Mouse (Mus musculus) erythroblast, adult 5-6 weeks (primary cell): Measurements from ENCODE around the gene Olfr272. TPM values are rescaled to one million over a fixed set of nuclear protein-coding genes. Genes with fewer than 3 reads are reported as not detected.

Experiments used
- ATAC-seq: replicated peaks from 2 replicates; pipeline ENCODE4 v1.8.0; 2016; ENCODE audit warnings: moderate number of reproducible peaks, mild to moderate bottlenecking, moderate TSS enrichment, inconsistent platforms; ENCODE audit not compliant: poor library complexity, low FRiP score, severe bottlenecking
- total RNA-seq, 2 experiments: library from RNA; stranded (forward) in 1 of 2; stranded (reverse) in 1 of 2; fragments of 150-400 nt in 1 of 2; fragments of 200-764, 138-1000 nt in 1 of 2; gene quantifications; 2 replicates each; pipeline versions ENCODE4 v1.2.3 to v1.2.4; 2015 to 2017; ENCODE audit warnings: low replicate concordance in 2 of 2

The Olfr272 gene
- total RNA-seq (2015; ENCODE audit: low replicate concordance), result not detected in 2 replicates
- not detected in 2 replicates for total RNA-seq (2017; ENCODE audit: low replicate concordance)

DNA sequence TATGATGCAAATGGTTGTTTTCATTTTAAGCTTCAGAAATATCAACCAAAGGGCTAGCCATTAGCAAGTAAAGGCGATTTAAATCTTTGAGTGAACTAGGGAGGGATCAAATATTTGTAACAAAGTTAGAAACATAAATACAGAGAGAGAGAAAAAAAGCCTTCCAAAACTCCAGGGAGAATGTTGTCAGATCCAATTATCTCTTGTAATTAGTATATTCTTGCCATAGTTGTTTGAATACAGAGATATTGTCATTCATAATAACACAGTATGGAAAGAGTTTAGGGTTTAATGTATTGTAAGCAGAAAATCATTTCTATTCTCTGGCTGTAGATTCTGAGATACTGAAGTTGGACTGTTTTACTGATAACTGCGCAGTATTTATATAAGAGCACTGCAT lies at the start of gene Olfr272:
Gene Olfr272 (minus strand): TSS at position 101 of the 400 bp plus-strand sequence.
- no peak for ATAC-seq

- no peak for ATAC-seq
These were observed 45.3 kb upstream of the Olfr272 start, which contains the start of gene Olfr270 for GRCm38 (mm10) chr4:52964247-52964646. Olfr270 (plus strand) TSS chr4:52964547.

DNA sequence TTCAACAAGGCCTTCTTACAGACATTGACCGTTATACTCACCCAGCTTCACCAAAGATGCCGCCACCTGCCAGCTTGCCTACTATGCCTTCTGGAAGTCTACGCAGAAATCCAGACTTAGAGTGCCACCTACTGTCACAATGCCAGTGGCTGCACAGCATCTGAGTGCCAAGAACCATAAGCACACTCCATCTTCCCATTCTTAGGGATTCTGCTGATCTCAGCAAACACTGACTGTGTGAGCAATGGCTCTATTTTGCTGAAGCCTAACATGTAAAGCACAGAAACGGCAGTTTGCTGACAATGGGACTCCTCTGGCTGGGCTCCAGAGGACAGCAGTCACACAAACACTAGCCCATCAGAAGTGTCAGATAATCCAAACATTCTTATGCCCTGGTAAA lies 39.7 kb upstream of the Olfr272 start:
- no peak for ATAC-seq

- no peak for ATAC-seq
These were observed 30.0 kb upstream of the Olfr272 start for GRCm38 (mm10) chr4:52949005-52949404.

DNA sequence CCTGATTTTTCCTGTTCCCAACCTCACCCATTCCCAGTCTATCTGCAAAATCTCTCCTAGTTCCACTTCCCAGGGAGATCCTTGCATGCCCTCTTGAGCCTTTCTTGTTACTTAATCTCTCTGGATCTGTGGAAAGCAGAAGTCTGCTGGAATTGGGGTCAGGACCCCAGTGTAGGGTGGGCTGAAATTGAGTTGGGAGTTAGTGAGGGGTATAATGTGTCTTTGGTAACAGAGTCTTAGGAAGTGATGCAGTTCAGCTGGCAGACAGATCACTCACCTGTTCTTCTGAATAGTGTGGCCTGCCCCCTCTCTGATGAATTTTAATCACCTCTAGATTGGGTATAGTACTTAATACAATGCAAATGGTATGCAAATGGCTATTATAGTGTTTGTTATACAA lies 27.7 kb upstream of the Olfr272 start:
- no peak for ATAC-seq

DNA sequence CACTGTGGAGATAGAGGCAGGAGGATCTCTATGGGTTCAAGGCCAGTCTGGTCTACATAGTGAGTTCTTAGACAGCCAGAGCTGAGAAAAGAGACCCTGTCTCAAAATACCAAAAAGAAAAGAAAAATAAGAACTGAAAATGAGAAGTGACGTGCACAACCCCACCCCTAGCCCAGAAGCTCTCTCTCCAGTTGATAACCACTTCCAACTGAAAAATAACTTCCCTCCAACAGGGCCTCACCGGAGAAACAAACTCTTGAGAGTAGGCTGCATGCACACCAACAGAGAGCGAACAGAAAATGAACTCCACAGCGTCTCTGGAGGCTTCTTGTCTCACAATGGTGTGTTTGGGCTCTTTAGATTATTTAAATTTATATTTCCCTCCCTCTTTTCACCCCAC lies 11.5 kb upstream of the Olfr272 start:
- ATAC-seq, result no peak

- no peak for ATAC-seq
These were observed 1.7 kb downstream of the Olfr272 start for GRCm38 (mm10) chr4:52917311-52917688.

- no peak for ATAC-seq
These were observed 2.2 kb downstream of the Olfr272 start for GRCm38 (mm10) chr4:52916659-52917310.

DNA sequence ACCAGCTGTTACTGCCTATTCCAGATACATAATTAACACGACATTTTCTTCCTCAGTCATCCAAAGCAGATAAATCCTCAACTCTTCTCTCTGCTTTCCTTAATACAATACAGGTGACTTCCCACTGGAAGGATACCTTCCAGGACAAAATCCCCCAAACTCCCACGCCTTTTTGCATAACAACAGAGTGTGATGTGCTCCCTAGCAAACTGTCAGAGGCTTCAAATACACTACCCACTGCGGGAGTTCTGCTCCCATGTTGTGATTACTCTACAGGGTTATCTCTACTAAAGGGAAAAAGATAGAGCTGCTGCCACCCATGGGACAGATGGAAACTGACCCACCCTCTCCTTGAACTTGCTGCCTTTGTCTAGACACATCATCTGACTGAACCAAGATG lies 6.6 kb downstream of the Olfr272 start:
- no peak for ATAC-seq

GRCm38 (mm10) chr4:52909542-52909941 lies 9.4 kb downstream of the Olfr272 start:
- ATAC-seq, result no peak

DNA sequence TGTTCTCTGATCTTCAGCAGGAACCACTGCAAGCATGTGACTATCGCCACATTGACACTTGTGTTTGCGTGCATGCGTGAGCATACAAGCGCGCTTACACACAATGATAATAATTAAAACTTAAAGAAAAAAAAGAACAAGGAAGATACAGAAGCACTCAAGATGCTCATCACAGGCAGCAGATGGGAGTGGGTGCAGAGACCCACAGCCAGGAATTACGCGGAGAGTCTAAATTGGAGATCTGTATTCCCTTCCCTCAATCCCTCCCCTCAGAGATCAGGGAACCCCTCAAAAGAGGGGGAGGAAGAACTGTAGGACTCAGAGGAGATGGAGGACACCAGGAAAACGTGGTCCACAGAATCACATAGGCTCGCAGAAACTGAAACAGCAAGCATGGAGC lies 54.8 kb downstream of the Olfr272 start:
- ATAC-seq, result no peak

Other genes starting within 250 kb of the Olfr272 start
- not detected in 2 replicates for gene Olfr275, start 104.6 kb downstream of the Olfr272 start, total RNA-seq (2015; ENCODE audit: low replicate concordance)
- not detected in 2 replicates for gene Olfr275, start 104.6 kb downstream of the Olfr272 start, total RNA-seq (2017; ENCODE audit: low replicate concordance)
- gene Olfr273, start 59.9 kb downstream of the Olfr272 start, total RNA-seq (2015; ENCODE audit: low replicate concordance), result not detected in 2 replicates
- not detected in 2 replicates for gene Olfr273, start 59.9 kb downstream of the Olfr272 start, total RNA-seq (2017; ENCODE audit: low replicate concordance)
- gene Olfr270, start 45.4 kb upstream of the Olfr272 start, total RNA-seq (2015; ENCODE audit: low replicate concordance), result not detected in 2 replicates
- gene Olfr270, start 45.4 kb upstream of the Olfr272 start, total RNA-seq (2017; ENCODE audit: low replicate concordance), result not detected in 2 replicates
- gene Nipsnap3a, start 70.1 kb upstream of the Olfr272 start, total RNA-seq (2015; ENCODE audit: low replicate concordance), result not detected in 2 replicates
- not detected in 2 replicates for gene Nipsnap3a, start 70.1 kb upstream of the Olfr272 start, total RNA-seq (2017; ENCODE audit: low replicate concordance)
- gene Nipsnap3b, start 92.7 kb upstream of the Olfr272 start, total RNA-seq (2015; ENCODE audit: low replicate concordance), result 11.9 and 40.5 TPM in 2 replicates
- 7.0 and 8.9 TPM in 2 replicates for gene Nipsnap3b, start 92.7 kb upstream of the Olfr272 start, total RNA-seq (2017; ENCODE audit: low replicate concordance)
- gene Abca1, start 240.7 kb upstream of the Olfr272 start, total RNA-seq (2015; ENCODE audit: low replicate concordance), result 1.9 TPM in 2 replicates
- 1.8 and 2.6 TPM in 2 replicates for gene Abca1, start 240.7 kb upstream of the Olfr272 start, total RNA-seq (2017; ENCODE audit: low replicate concordance)